In the genomic region with DNA sequence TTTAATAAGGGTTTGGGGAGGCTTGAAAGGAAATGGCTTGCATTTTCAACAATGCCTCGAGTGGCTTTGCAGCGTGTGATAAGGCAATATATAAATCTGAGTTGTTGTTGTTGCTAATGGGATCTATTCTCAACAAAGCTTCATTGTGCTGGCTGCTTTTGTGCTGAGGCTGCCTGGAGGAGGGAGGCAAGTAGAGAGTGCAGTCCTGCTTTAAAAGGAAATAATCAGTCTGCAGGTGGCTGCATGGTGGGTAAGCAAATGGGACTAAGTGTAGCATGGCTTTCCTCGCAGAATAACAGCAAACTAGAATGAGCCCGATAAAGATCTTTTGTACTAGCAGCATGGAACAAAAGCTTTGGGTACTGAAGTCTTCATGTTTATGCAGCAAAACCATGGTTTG, we compare ENCODE assay signal across 27 mouse cellular contexts.
DNase-seq lines count a peak whose midpoint lies in the region; ATAC-seq and TF ChIP-seq lines count a peak whose summit lies in the region.
"Had no signal": no experiment of that assay in that cellular context is flagged by ENCODE, and none has a peak within 500 bp of the region (broad histone marks: within the 10 kb centered on the region; RNA-seq: fewer than 3 reads in every experiment).

No protein-coding gene starts in this region.

- TF ChIP-seq POLR2A in brain, embryonic 14.5 days (IDR thresholded peaks at IDR 0.05; ENCODE audit: borderline replicate concordance, extremely low read depth, insufficient read depth, insufficient read length, poor library complexity, severe bottlenecking) = no peak

- no peaks in the 10 kb centered on the region for H3K9me3 ChIP-seq in embryonic facial prominence, embryonic 11.5 days (replicated peaks; ENCODE audit: control insufficient read depth, low read length)
- no peaks in the 10 kb centered on the region for H3K9me3 ChIP-seq in embryonic facial prominence, embryonic 10.5 days
- H3K9me3 ChIP-seq in hindbrain, embryonic 14.5 days (ENCODE audit: control insufficient read depth, low read length) = no peaks in the 10 kb centered on the region
- no peaks in the 10 kb centered on the region for H3K9me3 ChIP-seq in hindbrain, embryonic 16.5 days (ENCODE audit: control insufficient read depth, low read length)
- H3K9me3 ChIP-seq in midbrain, embryonic 12.5 days = no peaks in the 10 kb centered on the region
- H3K9me3 ChIP-seq: embryonic facial prominence, embryonic 15.5 days; neural tube, embryonic 12.5 days had no signal

- H3K4me2 ChIP-seq in embryonic facial prominence, embryonic 11.5 days (ENCODE audit: low read depth, low read length) = no peak overlapping the region
- no peak overlapping the region for H3K4me2 ChIP-seq in hindbrain, embryonic 14.5 days (replicated peaks)
- no peak overlapping the region for H3K4me2 ChIP-seq in hindbrain, embryonic 16.5 days (ENCODE audit: low read length)
- no peak overlapping the region for H3K4me2 ChIP-seq in midbrain, embryonic 12.5 days (replicated peaks)
- H3K4me2 ChIP-seq: embryonic facial prominence, embryonic 15.5 days; heart, embryonic 11.5 days; neural tube, embryonic 12.5 days had no signal

- no peaks in the 10 kb centered on the region for H3K4me1 ChIP-seq in embryonic facial prominence, embryonic 11.5 days (ENCODE audit: control insufficient read depth, insufficient read depth, low read length)
- H3K4me1 ChIP-seq in embryonic facial prominence, embryonic 10.5 days = 0 out of 2 replicates have a peak, but pooled peaks cover 4% of the 10 kb centered on the region
- 0 out of 2 replicates have a peak, but pooled peaks cover 12% of the 10 kb centered on the region for H3K4me1 ChIP-seq in hindbrain, embryonic 14.5 days (replicated peaks; ENCODE audit: control insufficient read depth, insufficient read depth, low read length)
- H3K4me1 ChIP-seq in hindbrain, embryonic 16.5 days (ENCODE audit: control insufficient read depth, insufficient read depth, low read depth, low read length) = peaks cover 6% of the 10 kb centered on the region
- H3K4me1 ChIP-seq in midbrain, embryonic 12.5 days = peaks cover 15% of the 10 kb centered on the region
- H3K4me1 ChIP-seq: embryonic facial prominence, embryonic 15.5 days had no signal

- intact Hi-C loops in heart, postnatal 14 days (cut with DNase I) = no loop called here

- peak; percentile 6 for DNase-seq in embryonic facial prominence, embryonic 11.5 days (ENCODE audit: low spot score)
- no peak for DNase-seq in embryonic facial prominence, embryonic 10.5 days (ENCODE audit: low spot score)
- no peak for DNase-seq in hindbrain, embryonic 14.5 days (ENCODE audit: low spot score)
- peak; percentile 74 for DNase-seq in brain, embryonic 14.5 days (ENCODE audit: low read depth)
- DNase-seq in right cerebral cortex, postnatal 14 days = no peak
- no peak for DNase-seq in heart, postnatal 14 days
- DNase-seq: adrenal gland, adult 2 months; adrenal gland, postnatal 36 days; cerebellum, adult 2 months; cerebellum, postnatal 14 days; gastrocnemius, postnatal 25 days; heart, adult 11 months; kidney, postnatal 25 days; liver; lung, adult 2 months; lung, postnatal 10 days had no signal

- 29% methylated on average over 4 of the region's 4 CpGs for WGBS in embryonic facial prominence, embryonic 11.5 days
- 36% methylated on average over 4 of the region's 4 CpGs for WGBS in embryonic facial prominence, embryonic 10.5 days
- whole genome bisulfite sequencing in hindbrain, embryonic 14.5 days = 7% methylated on average over 4 of the region's 4 CpGs
- WGBS in hindbrain, embryonic 16.5 days = 18% methylated on average over 4 of the region's 4 CpGs
- WGBS in midbrain, embryonic 12.5 days = 7% methylated on average over 4 of the region's 4 CpGs

- no peak for TF ChIP-seq CTCF in brain, embryonic 14.5 days (IDR thresholded peaks at IDR 0.05; ENCODE audit: borderline replicate concordance, extremely low read depth, insufficient read depth, insufficient read length)

- no peaks in the 10 kb centered on the region for H3K27me3 ChIP-seq in embryonic facial prominence, embryonic 11.5 days (ENCODE audit: control insufficient read depth, insufficient read depth, low read length)
- no peaks in the 10 kb centered on the region for H3K27me3 ChIP-seq in embryonic facial prominence, embryonic 10.5 days (replicated peaks; ENCODE audit: low read depth, poor library complexity, severe bottlenecking)
- H3K27me3 ChIP-seq in hindbrain, embryonic 14.5 days (ENCODE audit: control insufficient read depth, insufficient read depth, low read length) = no peaks in the 10 kb centered on the region
- H3K27me3 ChIP-seq in hindbrain, embryonic 16.5 days (replicated peaks; ENCODE audit: control insufficient read depth, insufficient read depth, low read length) = no peaks in the 10 kb centered on the region
- no peaks in the 10 kb centered on the region for H3K27me3 ChIP-seq in midbrain, embryonic 12.5 days
- H3K27me3 ChIP-seq: CH12.LX; embryonic facial prominence, embryonic 15.5 days; neural tube, embryonic 12.5 days had no signal

- no peak overlapping the region for H3K4me3 ChIP-seq in embryonic facial prominence, embryonic 11.5 days (ENCODE audit: low read depth, low read length)
- no peak overlapping the region for H3K4me3 ChIP-seq in embryonic facial prominence, embryonic 10.5 days
- no peak overlapping the region for H3K4me3 ChIP-seq in hindbrain, embryonic 14.5 days (replicated peaks; ENCODE audit: low read length)
- H3K4me3 ChIP-seq in hindbrain, embryonic 16.5 days (ENCODE audit: low read length) = no peak overlapping the region
- H3K4me3 ChIP-seq in midbrain, embryonic 12.5 days = no peak overlapping the region
- H3K4me3 ChIP-seq: embryonic facial prominence, embryonic 15.5 days; myocyte; neural tube, embryonic 12.5 days had no signal

- ATAC-seq in embryonic facial prominence, embryonic 11.5 days (replicated peaks; ENCODE audit: insufficient number of reproducible peaks, low FRiP score, low TSS enrichment, low read depth) = no peak
- ATAC-seq in hindbrain, embryonic 14.5 days (ENCODE audit: low FRiP score) = no peak
- no peak for ATAC-seq in hindbrain, embryonic 16.5 days
- ATAC-seq in midbrain, embryonic 12.5 days (ENCODE audit: low FRiP score, low read depth) = peak; percentile 79
- ATAC-seq: activated CD4-positive, CD25-positive, alpha-beta regulatory T cell, adult 4 months; intestine, embryonic 16.5 days had no signal

- H3K27ac ChIP-seq in embryonic facial prominence, embryonic 11.5 days (replicated peaks; ENCODE audit: low read depth, low read length) = no peak overlapping the region
- no peak overlapping the region for H3K27ac ChIP-seq in embryonic facial prominence, embryonic 10.5 days (replicated peaks)
- peak overlapping the region; percentile 32; the same call in 1 of the 2 replicates for H3K27ac ChIP-seq in hindbrain, embryonic 14.5 days
- no peak overlapping the region; the same call in 1 of the 2 replicates for H3K27ac ChIP-seq in hindbrain, embryonic 16.5 days (ENCODE audit: low read depth, low read length)
- no peak overlapping the region for H3K27ac ChIP-seq in midbrain, embryonic 12.5 days (replicated peaks)
- H3K27ac ChIP-seq: embryonic facial prominence, embryonic 15.5 days; liver, embryonic 14.5 days; macrophage; neural tube, embryonic 12.5 days had no signal

- no peak overlapping the region for H3K9ac ChIP-seq in embryonic facial prominence, embryonic 11.5 days (replicated peaks; ENCODE audit: low read length)
- H3K9ac ChIP-seq in hindbrain, embryonic 14.5 days = no peak overlapping the region
- H3K9ac ChIP-seq in hindbrain, embryonic 16.5 days (ENCODE audit: low read depth, low read length) = no peak overlapping the region
- H3K9ac ChIP-seq in midbrain, embryonic 12.5 days (replicated peaks) = no peak overlapping the region
- H3K9ac ChIP-seq: embryonic facial prominence, embryonic 15.5 days; liver, embryonic 14.5 days; neural tube, embryonic 12.5 days had no signal

- H3K36me3 ChIP-seq in embryonic facial prominence, embryonic 11.5 days (replicated peaks; ENCODE audit: control insufficient read depth, insufficient read depth, low read depth, low read length) = no peaks in the 10 kb centered on the region
- no peaks in the 10 kb centered on the region for H3K36me3 ChIP-seq in embryonic facial prominence, embryonic 10.5 days (replicated peaks)
- no peaks in the 10 kb centered on the region for H3K36me3 ChIP-seq in hindbrain, embryonic 14.5 days (replicated peaks; ENCODE audit: control insufficient read depth, insufficient read depth)
- H3K36me3 ChIP-seq in hindbrain, embryonic 16.5 days (ENCODE audit: control insufficient read depth, insufficient read depth, low read length) = no peaks in the 10 kb centered on the region
- H3K36me3 ChIP-seq in midbrain, embryonic 12.5 days = no peaks in the 10 kb centered on the region
- H3K36me3 ChIP-seq: embryonic facial prominence, embryonic 15.5 days; neural tube, embryonic 12.5 days had no signal

Comparison
In these comparisons a context has a peak if more than half of its experiments do, and no peak if none do; other contexts are left out.
1. DNase-seq: peak in embryonic facial prominence, embryonic 11.5 days (single experiment) and brain, embryonic 14.5 days (single experiment); none in embryonic facial prominence, embryonic 10.5 days (single experiment), hindbrain, embryonic 14.5 days (single experiment), right cerebral cortex, postnatal 14 days (single experiment) and heart, postnatal 14 days (0 of 2).